In the genomic region with DNA sequence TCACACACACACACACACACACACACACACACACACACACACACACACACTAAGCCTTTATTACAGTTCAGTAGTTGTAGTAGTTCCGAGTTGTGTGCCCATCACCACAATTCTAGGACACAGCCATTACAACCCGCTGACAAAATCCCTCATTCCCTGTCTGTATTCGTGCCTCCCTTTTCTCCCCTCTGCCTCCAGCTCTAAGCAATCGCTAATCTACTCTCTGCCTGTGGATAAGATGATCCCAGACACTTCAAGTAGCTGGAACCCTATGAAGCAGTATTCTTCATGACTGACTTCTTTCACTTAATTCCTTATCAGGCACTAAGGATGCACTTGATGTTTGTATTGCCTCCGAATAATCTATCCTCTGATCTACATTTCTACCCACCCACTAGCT, we compare ENCODE assay signal across 26 mouse cellular contexts. TPM values are rescaled to one million over a fixed set of nuclear protein-coding genes. Genes with fewer than 3 reads are reported as not detected.
DNase-seq lines count a peak whose midpoint lies in the region; ATAC-seq lines count a peak whose summit lies in the region.
"Had no signal": no experiment of that assay in that cellular context is flagged by ENCODE, and none has a peak within 500 bp of the region (broad histone marks: within the 10 kb centered on the region; RNA-seq: fewer than 3 reads in every experiment).

No protein-coding gene starts in this region.

- H3K4me2 ChIP-seq in lung, embryonic 16.5 days (ENCODE audit: low read depth, low read length) = no peak overlapping the region
- H3K4me2 ChIP-seq in hindbrain, embryonic 13.5 days = no peak overlapping the region
- no peak overlapping the region for H3K4me2 ChIP-seq in neural tube, embryonic 14.5 days (ENCODE audit: low read depth, low read length)
- H3K4me2 ChIP-seq: limb, embryonic 15.5 days had no signal

- H3K9ac ChIP-seq in lung, embryonic 16.5 days (ENCODE audit: low read length) = no peak overlapping the region
- 0 out of 2 replicates have a peak overlapping the region, but pooled peaks have one; percentile 26 for H3K9ac ChIP-seq in hindbrain, embryonic 13.5 days
- no peak overlapping the region for H3K9ac ChIP-seq in neural tube, embryonic 14.5 days (replicated peaks; ENCODE audit: low read depth, low read length)
- H3K9ac ChIP-seq: limb, embryonic 15.5 days; liver, embryonic 14.5 days had no signal

- WGBS in lung, embryonic 16.5 days = 47% methylated on average over 5 of the region's 5 CpGs
- WGBS in hindbrain, embryonic 13.5 days = 56% methylated on average over 5 of the region's 5 CpGs
- WGBS in neural tube, embryonic 14.5 days = 61% methylated on average over 5 of the region's 5 CpGs

- no peaks in the 10 kb centered on the region for H3K36me3 ChIP-seq in lung, embryonic 16.5 days (ENCODE audit: control insufficient read depth, insufficient read depth, low read length)
- no peaks in the 10 kb centered on the region for H3K36me3 ChIP-seq in hindbrain, embryonic 13.5 days
- H3K36me3 ChIP-seq in neural tube, embryonic 14.5 days (ENCODE audit: control insufficient read depth, insufficient read depth, low read length) = no peaks in the 10 kb centered on the region
- H3K36me3 ChIP-seq: embryonic facial prominence, embryonic 10.5 days; limb, embryonic 15.5 days had no signal

- intact Hi-C loops in heart, postnatal 14 days (cut with DNase I) = no loop called here

- no peak overlapping the region for H3K4me3 ChIP-seq in lung, embryonic 16.5 days (ENCODE audit: low read length)
- no peak overlapping the region for H3K4me3 ChIP-seq in hindbrain, embryonic 13.5 days
- no peak overlapping the region for H3K4me3 ChIP-seq in neural tube, embryonic 14.5 days (ENCODE audit: low read depth, low read length)
- H3K4me3 ChIP-seq: embryonic facial prominence, embryonic 10.5 days; limb, embryonic 15.5 days had no signal

- H3K27ac ChIP-seq in lung, embryonic 16.5 days (ENCODE audit: low read length) = peak overlapping the region; percentile 71
- H3K27ac ChIP-seq in hindbrain, embryonic 13.5 days = peak overlapping the region; percentile 65
- H3K27ac ChIP-seq in neural tube, embryonic 14.5 days (ENCODE audit: low read depth, low read length) = peak overlapping the region; percentile 46
- H3K27ac ChIP-seq: embryonic facial prominence, embryonic 10.5 days; kidney, postnatal 0 days; limb, embryonic 15.5 days; liver, embryonic 14.5 days had no signal

- H3K9me3 ChIP-seq in lung, embryonic 16.5 days (ENCODE audit: control insufficient read depth, low read length) = no peaks in the 10 kb centered on the region
- H3K9me3 ChIP-seq in hindbrain, embryonic 13.5 days = no peaks in the 10 kb centered on the region
- H3K9me3 ChIP-seq in neural tube, embryonic 14.5 days (ENCODE audit: control insufficient read depth, low read length) = no peaks in the 10 kb centered on the region
- H3K9me3 ChIP-seq: embryonic facial prominence, embryonic 10.5 days; limb, embryonic 15.5 days had no signal

- peak; percentile 50; the same call in 1 of the 2 replicates for ATAC-seq in lung, embryonic 16.5 days (ENCODE audit: low read depth)
- 0 out of 2 replicates have a peak, but pooled peaks have one; percentile 17 for ATAC-seq in hindbrain, embryonic 13.5 days (ENCODE audit: low FRiP score)
- ATAC-seq in neural tube, embryonic 14.5 days (ENCODE audit: low read depth) = peak; percentile 46; the same call in 1 of the 2 replicates
- ATAC-seq: forebrain, embryonic 16.5 days had no signal

- H3K27me3 ChIP-seq in lung, embryonic 16.5 days (ENCODE audit: control insufficient read depth, insufficient read depth, low read depth, low read length) = no peaks in the 10 kb centered on the region
- no peaks in the 10 kb centered on the region for H3K27me3 ChIP-seq in hindbrain, embryonic 13.5 days
- no peaks in the 10 kb centered on the region for H3K27me3 ChIP-seq in neural tube, embryonic 14.5 days (ENCODE audit: control insufficient read depth, insufficient read depth, low read length)
- H3K27me3 ChIP-seq: limb, embryonic 15.5 days had no signal

- peaks cover 7% of the 10 kb centered on the region; the same call in 1 of the 2 replicates for H3K4me1 ChIP-seq in lung, embryonic 16.5 days (replicated peaks; ENCODE audit: control insufficient read depth, insufficient read depth, low read length)
- peaks cover 14% of the 10 kb centered on the region for H3K4me1 ChIP-seq in hindbrain, embryonic 13.5 days (replicated peaks)
- 0 out of 2 replicates have a peak, but pooled peaks cover 4% of the 10 kb centered on the region for H3K4me1 ChIP-seq in neural tube, embryonic 14.5 days (ENCODE audit: control insufficient read depth, insufficient read depth, low read length)
- H3K4me1 ChIP-seq: limb, embryonic 15.5 days had no signal

- peak; percentile 27 for DNase-seq in heart, adult 11 months
- DNase-seq in heart, postnatal 14 days = no peak
- no peak for DNase-seq in lung, postnatal 25 days (ENCODE audit: low spot score)
- no peak for DNase-seq in spleen, postnatal 36 days (ENCODE audit: low spot score in 2 of 2)
- DNase-seq: adrenal gland, postnatal 36 days; cerebellum, adult 11-12 months; cerebellum, postnatal 10 days; gastrocnemius, postnatal 25 days; heart, postnatal 36 days; kidney, adult 2 months; left cerebral cortex, postnatal 4 days; thymus, adult 2 months; thymus, postnatal 4 days had no signal

RNA-seq across cellular contexts. Expression of a gene that starts 10.3 kb away (rescaled TPM):
- total RNA-seq in heart, postnatal 14 days (2021) = under 1 TPM in 1 of 2 experiments, not detected in 1; 0.45 TPM
- 4.0 and 6.0 TPM in 2 replicates for polyA plus RNA-seq in lung, embryonic 16.5 days (2015; fragmentation: Nextera tagmentation; extraction: Ambion mirVana)
- polyA plus RNA-seq in hindbrain, embryonic 13.5 days (2015; fragmentation: Nextera tagmentation; extraction: Ambion mirVana) = 3.6 and 5.1 TPM in 2 replicates
- polyA plus RNA-seq in neural tube, embryonic 14.5 days (2014; fragmentation: Nextera tagmentation; extraction: Ambion mirVana) = 1.7 and 2.9 TPM in 2 replicates
- total RNA-seq: gastrocnemius, postnatal 25 days; heart, adult 8-10 months; heart, postnatal 36 days; megakaryocyte, adult 5-6 weeks; neutrophil, adult 5-6 weeks had no signal
- polyA plus RNA-seq: heart, embryonic 14.5 days; large intestine, adult 2 months; limb, embryonic 15.5 days; liver, embryonic 14.5 days; thymus, adult 2 months had no signal

RNA-seq across cellular contexts. Expression of a gene that starts 24.4 kb away (rescaled TPM):
- 1 to 10 TPM; 8.6 to 9.3 TPM for total RNA-seq in heart, postnatal 14 days (2021)
- 45.5 and 50.9 TPM in 2 replicates for polyA plus RNA-seq in lung, embryonic 16.5 days (2015; fragmentation: Nextera tagmentation; extraction: Ambion mirVana)
- 47.7 and 48.1 TPM in 2 replicates for polyA plus RNA-seq in hindbrain, embryonic 13.5 days (2015; fragmentation: Nextera tagmentation; extraction: Ambion mirVana)
- polyA plus RNA-seq in neural tube, embryonic 14.5 days (2014; fragmentation: Nextera tagmentation; extraction: Ambion mirVana) = 40.7 and 55.5 TPM in 2 replicates
